Mouse (Mus musculus): ENCODE results near the gene Fam49a. TPM values are rescaled to one million over a fixed set of nuclear protein-coding genes. Genes with fewer than 3 reads are reported as not detected.
A peak's percentile ranks its signal among the peaks of the same experiment; 100 is the strongest.

The Fam49a gene
- polyA plus RNA-seq, 1 experiment from 2014 or later: 131 TPM

- Histone ChIP-seq H3K27me3 (replicated peaks; ENCODE audit: control insufficient read depth, insufficient read depth, low read length) (no peaks in the 10 kb centered on the region; the same call in 1 of the 2 replicates), H3K9ac (ENCODE audit: low read length) (peak overlapping the region; percentile 90; the same call in 1 of the 2 replicates), H3K4me3 (ENCODE audit: low read depth, low read length) (peak overlapping the region; percentile 65), H3K9me3 (replicated peaks; ENCODE audit: control insufficient read depth, low read length) (no peaks in the 10 kb centered on the region), H3K27ac (ENCODE audit: low read depth, low read length) (no peak overlapping the region), H3K4me1 (ENCODE audit: control insufficient read depth, insufficient read depth, low read length) (peaks cover 19% of the 10 kb centered on the region), H3K36me3 (ENCODE audit: control insufficient read depth, insufficient read depth, low read length) (no peaks in the 10 kb centered on the region), H3K4me2 (ENCODE audit: low read length) (peak overlapping the region; percentile 78)
- peak; percentile 29 for ATAC-seq
- peak; percentile 29 for DNase-seq (ENCODE audit: low spot score)
- 66% methylated on average over 9 of the region's 9 CpGs for WGBS
These were observed 669 bp upstream of the Fam49a start for GRCm38 (mm10) chr12:12260979-12261960.

DNA sequence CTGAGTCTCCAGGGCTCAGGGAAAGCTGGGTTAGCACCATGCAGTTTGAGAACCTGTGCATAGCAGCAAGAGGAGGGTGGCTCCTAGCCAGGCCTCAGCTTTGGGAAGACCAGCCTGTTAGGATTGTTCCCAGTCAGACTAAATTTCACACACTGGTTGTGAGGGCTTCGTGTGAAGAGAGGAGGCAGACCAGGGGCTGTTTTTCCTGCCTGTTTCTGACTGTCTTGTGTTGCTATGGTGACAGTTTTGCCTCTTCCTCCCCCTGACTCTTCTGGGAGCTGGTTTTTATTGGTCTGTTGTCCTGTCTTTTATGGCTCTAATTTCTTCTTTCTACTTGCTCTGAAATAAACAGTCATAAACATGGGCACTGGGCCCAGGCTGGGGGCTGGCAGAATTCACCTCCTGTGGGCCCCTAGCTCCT, 1.4 kb downstream of the Fam49a start:
- DNase-seq (ENCODE audit: low spot score): peak; percentile 79
- 0% methylated on average over 1 of the region's 1 CpGs for WGBS
- Histone ChIP-seq H3K4me1 (ENCODE audit: control insufficient read depth, insufficient read depth, low read length) (peaks cover 21% of the 10 kb centered on the region), H3K27me3 (replicated peaks; ENCODE audit: control insufficient read depth, insufficient read depth, low read length) (no peaks in the 10 kb centered on the region; the same call in 1 of the 2 replicates), H3K9me3 (replicated peaks; ENCODE audit: control insufficient read depth, low read length) (no peaks in the 10 kb centered on the region), H3K36me3 (ENCODE audit: control insufficient read depth, insufficient read depth, low read length) (no peaks in the 10 kb centered on the region), H3K27ac (ENCODE audit: low read depth, low read length) (peak overlapping the region; percentile 81; the same call in 1 of the 2 replicates), H3K9ac (ENCODE audit: low read length) (peak overlapping the region; percentile 90), H3K4me2 (ENCODE audit: low read length) (peak overlapping the region; percentile 78), H3K4me3 (ENCODE audit: low read depth, low read length) (peak overlapping the region; percentile 65)
- ATAC-seq: peak; percentile 41; the same call in 1 of the 2 replicates

DNA sequence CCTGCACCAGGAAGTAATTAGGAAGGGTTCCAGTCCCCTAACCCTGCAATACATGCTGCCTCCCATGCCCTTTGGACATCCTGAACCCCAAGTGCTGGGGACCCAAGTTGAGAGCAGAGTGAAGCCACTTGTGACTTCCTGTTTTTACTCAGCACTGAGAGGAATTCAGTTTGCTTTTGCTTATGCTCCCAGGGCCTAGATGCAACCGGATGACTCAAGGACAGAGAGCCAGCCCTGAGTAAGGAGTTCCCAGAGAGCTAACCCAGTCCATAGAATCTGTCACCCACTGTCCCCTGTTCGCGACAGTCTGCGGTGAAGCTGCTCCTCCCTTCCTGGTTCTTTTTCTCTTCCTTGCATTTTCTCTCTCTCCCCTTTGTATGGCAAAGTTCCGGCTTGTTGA, 2.2 kb downstream of the Fam49a start:
- DNase-seq (ENCODE audit: low spot score) (no peak), ATAC-seq (no peak)
- Histone ChIP-seq H3K9ac (ENCODE audit: low read length) (peak overlapping the region; percentile 90), H3K36me3 (ENCODE audit: control insufficient read depth, insufficient read depth, low read length) (no peaks in the 10 kb centered on the region), H3K9me3 (replicated peaks; ENCODE audit: control insufficient read depth, low read length) (no peaks in the 10 kb centered on the region), H3K27ac (ENCODE audit: low read depth, low read length) (no peak overlapping the region), H3K4me1 (ENCODE audit: control insufficient read depth, insufficient read depth, low read length) (peaks cover 21% of the 10 kb centered on the region), H3K4me2 (ENCODE audit: low read length) (peak overlapping the region; percentile 78), H3K4me3 (ENCODE audit: low read depth, low read length) (peak overlapping the region; percentile 65), H3K27me3 (replicated peaks; ENCODE audit: control insufficient read depth, insufficient read depth, low read length) (no peaks in the 10 kb centered on the region; the same call in 1 of the 2 replicates)
- 83% methylated on average over 5 of the region's 5 CpGs for WGBS

GRCm38 (mm10) chr12:12266552-12266951, 4.6 kb downstream of the Fam49a start:
- H3K9ac ChIP-seq (ENCODE audit: low read length): no peak overlapping the region
- H3K27me3 ChIP-seq (replicated peaks; ENCODE audit: control insufficient read depth, insufficient read depth, low read length): no peaks in the 10 kb centered on the region
- no peaks in the 10 kb centered on the region for H3K9me3 ChIP-seq (replicated peaks; ENCODE audit: control insufficient read depth, low read length)
- no peaks in the 10 kb centered on the region for H3K36me3 ChIP-seq (ENCODE audit: control insufficient read depth, insufficient read depth, low read length)
- peak overlapping the region; percentile 78; the same call in 1 of the 2 replicates for H3K4me2 ChIP-seq (ENCODE audit: low read length)
- DNase-seq (ENCODE audit: low spot score) (no peak), ATAC-seq (no peak)
- H3K4me1 ChIP-seq (ENCODE audit: control insufficient read depth, insufficient read depth, low read length): peaks cover 21% of the 10 kb centered on the region
- no peak overlapping the region for H3K27ac ChIP-seq (ENCODE audit: low read depth, low read length)
- H3K4me3 ChIP-seq (ENCODE audit: low read depth, low read length): no peak overlapping the region
- WGBS: 76% methylated on average over 1 of the region's 1 CpGs

DNA sequence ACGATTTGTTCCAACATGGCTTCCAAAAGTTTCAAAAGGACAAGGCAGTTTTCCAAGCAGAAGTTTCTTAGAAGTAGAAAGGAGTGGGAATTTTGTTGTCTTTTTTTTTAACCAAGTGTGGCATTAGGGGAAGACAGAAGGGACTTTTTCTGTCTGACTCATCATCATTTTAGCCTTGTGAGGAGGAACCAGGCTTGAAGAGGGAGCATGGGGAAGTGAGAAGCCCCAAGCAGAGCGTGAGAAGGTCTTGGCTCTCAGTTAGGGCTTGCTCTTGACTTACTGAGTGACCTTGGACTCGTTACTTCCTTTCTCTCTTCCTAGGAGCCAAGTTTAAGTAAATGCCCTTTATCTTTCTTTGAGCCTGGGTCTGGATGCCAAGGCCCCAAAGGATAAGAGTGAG, 8.6 kb downstream of the Fam49a start:
- no peak overlapping the region for H3K9ac ChIP-seq (ENCODE audit: low read length)
- no peak for DNase-seq (ENCODE audit: low spot score)
- no peak for ATAC-seq
- no peaks in the 10 kb centered on the region for H3K27me3 ChIP-seq (replicated peaks; ENCODE audit: control insufficient read depth, insufficient read depth, low read length)
- WGBS: 89% methylated on average over 3 of the region's 3 CpGs
- H3K4me3 ChIP-seq (ENCODE audit: low read depth, low read length): no peak overlapping the region
- H3K4me1 ChIP-seq (ENCODE audit: control insufficient read depth, insufficient read depth, low read length): peaks cover 5% of the 10 kb centered on the region; the same call in 1 of the 2 replicates
- no peak overlapping the region for H3K4me2 ChIP-seq (ENCODE audit: low read length)
- H3K36me3 ChIP-seq (ENCODE audit: control insufficient read depth, insufficient read depth, low read length): no peaks in the 10 kb centered on the region
- H3K27ac ChIP-seq (ENCODE audit: low read depth, low read length): no peak overlapping the region
- H3K9me3 ChIP-seq (replicated peaks; ENCODE audit: control insufficient read depth, low read length): no peaks in the 10 kb centered on the region

DNA sequence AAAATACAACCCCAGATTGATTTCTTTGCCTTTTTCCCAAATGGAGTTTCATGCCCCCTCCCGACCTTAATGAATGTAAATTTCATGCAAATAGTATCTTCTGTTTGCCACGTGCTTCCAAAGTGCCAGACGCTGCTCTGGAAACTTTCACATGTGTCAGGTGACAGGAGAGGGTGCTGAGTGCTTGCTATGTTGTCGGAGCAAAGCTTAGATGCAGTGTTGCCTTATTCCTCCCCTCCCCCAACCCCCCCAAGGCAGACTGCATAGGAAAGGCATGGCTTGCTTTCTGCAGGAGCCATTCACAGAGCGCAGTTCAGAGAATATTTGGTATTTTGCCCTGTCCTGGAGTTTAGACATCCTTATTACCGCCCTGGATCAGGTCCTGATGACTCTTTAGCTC, 12.2 kb downstream of the Fam49a start:
- peak; percentile 96 for ATAC-seq
- peak; percentile 87 for DNase-seq (ENCODE audit: low spot score)
- no peaks in the 10 kb centered on the region for H3K27me3 ChIP-seq (replicated peaks; ENCODE audit: control insufficient read depth, insufficient read depth, low read length)
- H3K4me1 ChIP-seq (ENCODE audit: control insufficient read depth, insufficient read depth, low read length): peaks cover 3% of the 10 kb centered on the region; the same call in 1 of the 2 replicates
- no peak overlapping the region for H3K4me2 ChIP-seq (ENCODE audit: low read length)
- WGBS: 20% methylated on average over 6 of the region's 6 CpGs
- no peak overlapping the region for H3K9ac ChIP-seq (ENCODE audit: low read length)
- no peak overlapping the region for H3K4me3 ChIP-seq (ENCODE audit: low read depth, low read length)
- no peaks in the 10 kb centered on the region for H3K36me3 ChIP-seq (ENCODE audit: control insufficient read depth, insufficient read depth, low read length)
- peak overlapping the region; percentile 2; the same call in 1 of the 2 replicates for H3K27ac ChIP-seq (ENCODE audit: low read depth, low read length)
- H3K9me3 ChIP-seq (replicated peaks; ENCODE audit: control insufficient read depth, low read length): no peaks in the 10 kb centered on the region

- DNase-seq (ENCODE audit: low spot score) (no peak), ATAC-seq (no peak)
- Histone ChIP-seq H3K4me3 (ENCODE audit: low read depth, low read length) (no peak overlapping the region), H3K4me2 (ENCODE audit: low read length) (no peak overlapping the region), H3K9me3 (replicated peaks; ENCODE audit: control insufficient read depth, low read length) (no peaks in the 10 kb centered on the region), H3K27ac (ENCODE audit: low read depth, low read length) (no peak overlapping the region), H3K9ac (ENCODE audit: low read length) (no peak overlapping the region), H3K27me3 (replicated peaks; ENCODE audit: control insufficient read depth, insufficient read depth, low read length) (no peaks in the 10 kb centered on the region), H3K4me1 (ENCODE audit: control insufficient read depth, insufficient read depth, low read length) (peaks cover 3% of the 10 kb centered on the region; the same call in 1 of the 2 replicates), H3K36me3 (ENCODE audit: control insufficient read depth, insufficient read depth, low read length) (no peaks in the 10 kb centered on the region)
- WGBS: 90% methylated on average over 4 of the region's 4 CpGs
These were observed 13.3 kb downstream of the Fam49a start for GRCm38 (mm10) chr12:12275124-12275779.

GRCm38 (mm10) chr12:12277741-12278463, 16.0 kb downstream of the Fam49a start:
- Histone ChIP-seq H3K27ac (ENCODE audit: low read depth, low read length) (no peak overlapping the region), H3K36me3 (ENCODE audit: control insufficient read depth, insufficient read depth, low read length) (no peaks in the 10 kb centered on the region), H3K4me3 (ENCODE audit: low read depth, low read length) (no peak overlapping the region), H3K9ac (ENCODE audit: low read length) (no peak overlapping the region), H3K4me2 (ENCODE audit: low read length) (no peak overlapping the region), H3K9me3 (replicated peaks; ENCODE audit: control insufficient read depth, low read length) (no peaks in the 10 kb centered on the region), H3K27me3 (replicated peaks; ENCODE audit: control insufficient read depth, insufficient read depth, low read length) (no peaks in the 10 kb centered on the region), H3K4me1 (ENCODE audit: control insufficient read depth, insufficient read depth, low read length) (no peaks in the 10 kb centered on the region; the same call in 1 of the 2 replicates)
- DNase-seq (ENCODE audit: low spot score) (no peak), ATAC-seq (no peak)
- 75% methylated on average over 4 of the region's 4 CpGs for WGBS
